Mouse (Mus musculus) forebrain, embryonic 15.5 days (tissue): ENCODE measurements around the gene Ddx23. TPM values are rescaled to one million over a fixed set of nuclear protein-coding genes. Genes with fewer than 3 reads are reported as not detected.

Experiments used
- ATAC-seq: fragments of 200-750 bp; cut with Nextera tagmentation; replicated peaks from 2 replicates; pipeline ENCODE4 v1.8.0; 2017; ENCODE audit warnings: mild to moderate bottlenecking, moderate TSS enrichment, moderate library complexity
- H3K27ac ChIP-seq: fragments of 300-500 bp; sonication (generic); replicated peaks from 2 replicates; pipeline ENCODE4 v1.5.1; 2015; ENCODE audit warnings: mild to moderate bottlenecking, inconsistent platforms
- H3K27me3 ChIP-seq: fragments of 300-500 bp; sonication (generic); 2 replicates; pipeline ENCODE4 v1.6.1; 2015; ENCODE audit warnings: inconsistent platforms
- H3K36me3 ChIP-seq: fragments of 300-500 bp; sonication (generic); 2 replicates; pipeline ENCODE4 v1.6.1; 2015; ENCODE audit warnings: mild to moderate bottlenecking, inconsistent platforms
- H3K4me1 ChIP-seq: fragments of 300-500 bp; sonication (generic); 2 replicates; pipeline ENCODE4 v1.6.1; 2015; ENCODE audit warnings: inconsistent platforms
- H3K4me2 ChIP-seq: fragments of 300-500 bp; sonication (generic); replicated peaks from 2 replicates; pipeline ENCODE4 v1.6.1; 2015; ENCODE audit warnings: mild to moderate bottlenecking, inconsistent platforms
- H3K4me3 ChIP-seq: fragments of 300-500 bp; sonication (generic); 2 replicates; pipeline ENCODE4 v1.5.1; 2015; ENCODE audit warnings: mild to moderate bottlenecking, inconsistent platforms
- H3K9ac ChIP-seq: fragments of 300-500 bp; sonication (generic); replicated peaks from 2 replicates; pipeline ENCODE4 v1.6.1; 2015; ENCODE audit warnings: mild to moderate bottlenecking, inconsistent platforms
- H3K9me3 ChIP-seq: fragments of 300-500 bp; sonication (generic); 2 replicates; pipeline ENCODE4 v1.6.1; 2016; ENCODE audit warnings: inconsistent platforms
- WGBS: fragments of 180-500 bp; shearing (Covaris S2); methylation state at CpG from one replicate; pipeline ENCODE4 v1.1.7; 2015; ENCODE audit warnings: mixed read lengths; 5-methylcytosine and 5-hydroxymethylcytosine counted together
- polyA plus RNA-seq: library from polyadenylated mRNA; unstranded; fragments of >200 nt; fragmentation: Nextera tagmentation; extraction: Ambion mirVana; gene quantifications from 2 replicates; pipeline ENCODE4 v1.2.1, GENCODE M21; 2015

Ddx23 gene
- polyA plus RNA-seq, 1 experiment from 2014 or later = 25.0 TPM

DNA sequence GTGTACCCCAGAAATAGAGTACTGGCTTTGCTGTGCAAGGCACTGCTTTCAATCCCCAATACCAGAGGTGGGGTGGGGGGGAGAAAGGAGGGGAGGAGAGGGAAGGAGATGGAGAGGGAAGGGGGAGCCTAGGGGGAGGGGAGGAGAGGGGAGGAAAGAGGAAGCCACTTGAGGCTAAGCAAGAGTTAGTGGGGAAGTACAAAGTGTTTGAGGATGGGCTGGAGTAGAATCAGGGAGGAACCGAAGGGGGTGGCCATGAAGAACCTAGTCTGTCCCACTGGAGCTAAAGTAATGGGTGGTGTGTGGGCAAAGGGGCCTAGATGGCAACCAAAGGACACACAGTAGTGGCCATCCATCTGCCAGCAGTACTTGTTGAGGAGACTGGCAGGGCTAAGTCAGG lies 21.1 kb upstream of the Ddx23 start:
- Histone ChIP-seq H3K4me3 (no peak overlapping the region), H3K27me3 (no peaks in the 10 kb centered on the region), H3K9ac (no peak overlapping the region), H3K4me1 (no peaks in the 10 kb centered on the region), H3K4me2 (no peak overlapping the region), H3K36me3 (no peaks in the 10 kb centered on the region), H3K27ac (no peak overlapping the region), H3K9me3 (no peaks in the 10 kb centered on the region)
- 96% methylated on average over 1 of the region's 1 CpGs for WGBS
- ATAC-seq = no peak

DNA sequence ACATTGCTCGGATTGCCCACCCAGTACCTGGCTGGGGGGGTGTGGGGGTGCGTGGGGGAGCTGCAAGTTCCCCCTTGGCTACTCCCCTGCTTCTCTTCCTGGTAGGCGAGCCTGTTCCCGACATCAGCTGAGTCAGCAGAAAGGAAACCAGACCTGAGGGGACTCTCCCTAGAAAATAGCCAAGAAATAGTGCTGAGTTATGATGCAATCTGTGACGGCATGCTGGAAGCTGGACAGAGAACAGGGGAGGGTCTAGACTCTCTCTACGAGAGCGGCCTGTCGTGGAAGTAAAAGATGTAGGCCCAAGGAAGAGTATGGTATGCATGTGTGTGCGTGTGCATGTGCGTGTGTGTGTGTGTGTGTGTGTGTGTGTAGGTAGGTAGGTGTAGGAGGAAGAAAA lies 20.5 kb upstream of the Ddx23 start:
- no peaks in the 10 kb centered on the region for H3K4me1 ChIP-seq
- H3K4me3 ChIP-seq = no peak overlapping the region
- no peak for ATAC-seq
- no peak overlapping the region for H3K9ac ChIP-seq
- H3K27ac ChIP-seq = no peak overlapping the region
- no peaks in the 10 kb centered on the region for H3K27me3 ChIP-seq
- 80% methylated on average over 10 of the region's 10 CpGs for WGBS
- H3K4me2 ChIP-seq = no peak overlapping the region
- no peaks in the 10 kb centered on the region for H3K36me3 ChIP-seq
- H3K9me3 ChIP-seq = no peaks in the 10 kb centered on the region

DNA sequence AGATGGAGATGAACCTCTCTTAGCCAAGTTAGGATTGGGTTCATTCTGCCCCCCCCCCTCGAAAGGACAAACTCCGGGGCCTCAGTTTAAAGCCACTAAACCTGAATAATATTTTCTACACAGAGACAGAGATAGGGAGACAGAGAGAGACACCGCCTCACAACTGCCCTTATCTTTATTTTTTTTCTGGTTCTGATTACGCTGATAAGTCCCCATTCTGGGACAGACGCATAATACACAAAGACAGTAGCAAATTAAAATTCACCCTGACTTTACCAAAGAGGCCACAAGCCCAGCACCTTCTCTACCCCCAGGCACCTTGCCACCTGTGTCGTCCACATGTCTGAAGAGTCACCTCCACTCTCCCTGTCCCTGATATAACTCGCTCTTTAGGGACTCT lies 18.9 kb upstream of the Ddx23 start:
- H3K4me2 ChIP-seq = no peak overlapping the region
- no peaks in the 10 kb centered on the region for H3K9me3 ChIP-seq
- no peak overlapping the region for H3K9ac ChIP-seq
- no peak overlapping the region for H3K4me3 ChIP-seq
- no peak overlapping the region for H3K27ac ChIP-seq
- no peaks in the 10 kb centered on the region for H3K27me3 ChIP-seq
- no peaks in the 10 kb centered on the region for H3K36me3 ChIP-seq
- peaks cover 8% of the 10 kb centered on the region for H3K4me1 ChIP-seq
- WGBS = 86% methylated on average over 7 of the region's 7 CpGs
- no peak for ATAC-seq

DNA sequence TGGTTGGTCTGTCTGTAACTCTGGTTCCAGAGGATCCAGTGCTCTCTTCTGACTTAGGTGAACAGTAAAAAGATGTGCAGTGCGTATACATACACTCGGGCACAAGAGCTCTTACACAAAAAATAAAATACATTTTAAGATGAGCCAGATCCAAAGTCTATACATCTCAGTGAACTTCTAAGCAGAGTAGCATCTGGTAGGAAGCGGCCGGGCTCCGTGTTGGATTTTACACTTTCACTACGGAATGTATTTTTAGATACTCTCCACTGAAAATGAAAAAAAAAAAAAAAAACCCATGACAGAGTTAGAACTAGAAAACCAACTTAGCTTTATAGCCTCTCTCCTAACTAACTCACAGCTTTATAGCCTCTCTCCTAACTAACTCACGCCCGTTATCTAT lies 18.0 kb upstream of the Ddx23 start:
- Histone ChIP-seq H3K4me3 (no peak overlapping the region), H3K36me3 (no peaks in the 10 kb centered on the region), H3K9ac (no peak overlapping the region), H3K4me1 (peaks cover 18% of the 10 kb centered on the region), H3K9me3 (no peaks in the 10 kb centered on the region), H3K27ac (no peak overlapping the region), H3K4me2 (no peak overlapping the region), H3K27me3 (no peaks in the 10 kb centered on the region)
- 89% methylated on average over 8 of the region's 8 CpGs for WGBS
- ATAC-seq = no peak

DNA sequence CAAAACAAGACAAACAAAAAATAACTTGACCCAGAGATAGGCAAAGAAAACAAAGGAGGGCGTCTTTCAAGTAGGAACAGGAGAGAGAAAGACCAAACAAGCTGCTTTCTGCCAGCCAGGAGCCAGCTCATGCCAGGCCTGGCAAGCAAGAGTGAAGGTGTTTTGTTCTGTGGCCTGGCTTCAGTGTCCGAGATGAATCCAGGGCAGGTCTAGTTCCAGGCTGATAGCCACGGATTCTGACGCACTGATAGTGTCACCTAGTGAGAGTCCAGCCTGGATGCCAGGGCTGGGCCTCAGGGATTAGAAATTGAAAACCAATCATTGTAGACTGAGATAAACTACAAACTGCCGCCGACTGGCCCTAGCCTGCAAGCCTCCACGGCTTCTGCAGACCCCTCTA lies 15.3 kb upstream of the Ddx23 start:
- WGBS = 66% methylated on average over 7 of the region's 7 CpGs
- H3K9ac ChIP-seq = no peak overlapping the region
- H3K4me2 ChIP-seq = 0 out of 2 replicates have a peak overlapping the region, but pooled peaks have one; percentile 99
- peaks cover 38% of the 10 kb centered on the region for H3K4me1 ChIP-seq
- H3K27me3 ChIP-seq = no peaks in the 10 kb centered on the region
- H3K9me3 ChIP-seq = no peaks in the 10 kb centered on the region
- no peak for ATAC-seq
- no peak overlapping the region for H3K27ac ChIP-seq
- H3K4me3 ChIP-seq = no peak overlapping the region
- no peaks in the 10 kb centered on the region for H3K36me3 ChIP-seq

DNA sequence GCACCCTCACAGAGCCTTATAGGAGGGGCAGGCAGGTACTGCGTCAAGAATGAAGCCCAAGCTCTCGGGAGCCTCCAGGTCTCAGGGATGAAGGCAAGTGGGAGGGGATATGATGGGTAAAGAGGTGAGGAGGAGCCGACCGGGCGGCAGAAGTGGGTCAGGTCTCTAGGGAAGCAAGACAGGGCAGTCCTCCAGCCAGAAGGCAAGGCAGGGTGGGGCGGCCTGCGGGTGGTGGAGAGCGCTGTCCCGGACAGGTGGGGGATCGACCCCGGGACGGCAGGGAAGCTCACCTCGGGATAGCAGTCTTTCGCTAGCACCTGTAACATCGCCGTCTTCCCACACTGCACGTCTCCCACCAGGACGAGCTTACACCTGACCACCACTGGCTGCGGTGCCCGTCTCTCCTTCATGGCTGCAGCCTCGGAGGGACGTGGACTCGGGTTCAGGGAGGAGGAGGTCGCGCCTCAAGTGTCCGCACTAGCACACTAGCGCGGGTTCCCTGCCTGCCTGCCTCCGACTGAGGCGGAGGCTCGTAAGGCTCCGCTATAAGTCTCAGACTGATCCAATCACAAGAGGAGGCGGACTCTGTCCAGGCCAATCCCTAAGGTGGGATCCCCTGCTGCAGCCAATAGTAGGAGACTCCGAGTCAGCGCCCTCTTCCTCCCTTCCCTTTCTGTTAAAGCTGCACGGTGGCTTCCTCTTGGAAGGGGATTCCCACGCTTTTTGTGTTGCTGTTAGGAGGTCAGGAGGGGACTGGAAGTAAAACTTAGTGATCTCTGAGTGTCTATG lies 14.4 kb upstream of the Ddx23 start, which contains the start of gene Rnd1:
Rnd1 (minus strand) TSS at position 522 of the 789 bp plus-strand sequence.
- H3K27ac ChIP-seq = no peak within 1 kb of the TSS
- WGBS = under 1% methylated on average over 37 of the region's 37 CpGs
- peak; percentile 98 for ATAC-seq

DNA sequence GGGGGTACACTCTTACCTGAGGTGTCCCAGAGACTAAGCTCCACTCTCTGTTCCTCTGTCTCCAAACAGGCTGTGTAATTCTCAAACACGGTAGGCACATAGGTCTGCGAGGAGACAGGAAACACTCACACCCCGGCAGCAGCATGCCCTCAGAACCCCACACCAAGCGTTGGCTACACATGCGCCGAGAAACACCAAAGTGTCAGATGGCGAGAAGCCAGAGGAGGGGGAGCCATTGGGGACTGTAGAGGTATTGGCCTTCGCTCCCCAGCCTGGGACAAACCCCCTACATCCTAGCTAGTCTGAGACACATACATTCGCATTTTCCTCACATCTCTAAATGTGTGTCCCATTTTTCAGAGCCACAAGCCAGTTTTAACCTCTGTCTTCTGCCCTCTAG lies 13.8 kb upstream of the Ddx23 start:
- Histone ChIP-seq H3K9me3 (no peaks in the 10 kb centered on the region), H3K4me2 (peak overlapping the region; percentile 99), H3K9ac (peak overlapping the region; percentile 50), H3K36me3 (no peaks in the 10 kb centered on the region), H3K27me3 (no peaks in the 10 kb centered on the region), H3K4me1 (peaks cover 38% of the 10 kb centered on the region), H3K27ac (no peak overlapping the region), H3K4me3 (peak overlapping the region; percentile 51)
- WGBS = 3% methylated on average over 9 of the region's 9 CpGs
- no peak for ATAC-seq

More for the DNA sequence above, 14.4 kb upstream of the Ddx23 start, which contains the start of gene Rnd1:
- Histone ChIP-seq H3K4me1 (peaks cover 38% of the 10 kb centered on the region), H3K4me2 (peak within 1 kb of the TSS; percentile 99), H3K9ac (peak within 1 kb of the TSS; percentile 50), H3K27me3 (no peaks in the 10 kb centered on the region), H3K9me3 (no peaks in the 10 kb centered on the region), H3K36me3 (no peaks in the 10 kb centered on the region), H3K4me3 (peak within 1 kb of the TSS; percentile 51)

DNA sequence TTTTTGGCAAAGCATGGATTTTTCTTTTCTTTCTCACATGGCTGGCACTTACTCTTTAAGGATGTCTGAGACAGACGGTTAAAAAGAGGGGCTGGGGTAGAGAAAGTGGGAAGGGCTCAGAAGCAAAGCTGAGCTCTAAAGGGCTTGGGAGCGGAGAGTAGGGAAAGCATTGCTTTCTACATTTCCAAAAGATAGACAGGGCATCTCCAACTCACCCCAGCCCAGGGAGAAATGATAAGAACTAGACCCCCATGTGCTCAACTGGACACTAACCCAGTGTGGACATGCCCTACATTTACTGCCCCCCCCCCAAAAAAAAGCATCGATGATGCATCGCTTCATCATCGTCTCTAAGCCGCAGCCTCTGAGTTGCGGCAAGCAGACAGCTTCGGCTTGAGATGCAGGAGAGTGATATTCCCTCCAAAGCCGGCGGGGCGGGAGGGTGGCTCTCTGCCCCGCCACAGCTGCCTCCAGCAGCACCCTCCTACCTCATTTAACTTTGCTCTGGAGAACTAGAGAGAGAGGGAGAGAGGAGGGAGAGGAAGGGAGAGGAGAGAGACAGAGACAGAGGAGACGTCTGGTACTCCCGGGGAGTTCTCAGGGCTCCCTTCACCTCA lies 13.0 kb upstream of the Ddx23 start:
- no peak for ATAC-seq
- no peaks in the 10 kb centered on the region for H3K27me3 ChIP-seq
- peak overlapping the region; percentile 99 for H3K4me2 ChIP-seq
- peak overlapping the region; percentile 55 for H3K27ac ChIP-seq
- no peaks in the 10 kb centered on the region for H3K36me3 ChIP-seq
- no peaks in the 10 kb centered on the region for H3K9me3 ChIP-seq
- H3K9ac ChIP-seq = peak overlapping the region; percentile 50
- H3K4me3 ChIP-seq = peak overlapping the region; percentile 51
- WGBS = 3% methylated on average over 14 of the region's 14 CpGs
- H3K4me1 ChIP-seq = peaks cover 38% of the 10 kb centered on the region

DNA sequence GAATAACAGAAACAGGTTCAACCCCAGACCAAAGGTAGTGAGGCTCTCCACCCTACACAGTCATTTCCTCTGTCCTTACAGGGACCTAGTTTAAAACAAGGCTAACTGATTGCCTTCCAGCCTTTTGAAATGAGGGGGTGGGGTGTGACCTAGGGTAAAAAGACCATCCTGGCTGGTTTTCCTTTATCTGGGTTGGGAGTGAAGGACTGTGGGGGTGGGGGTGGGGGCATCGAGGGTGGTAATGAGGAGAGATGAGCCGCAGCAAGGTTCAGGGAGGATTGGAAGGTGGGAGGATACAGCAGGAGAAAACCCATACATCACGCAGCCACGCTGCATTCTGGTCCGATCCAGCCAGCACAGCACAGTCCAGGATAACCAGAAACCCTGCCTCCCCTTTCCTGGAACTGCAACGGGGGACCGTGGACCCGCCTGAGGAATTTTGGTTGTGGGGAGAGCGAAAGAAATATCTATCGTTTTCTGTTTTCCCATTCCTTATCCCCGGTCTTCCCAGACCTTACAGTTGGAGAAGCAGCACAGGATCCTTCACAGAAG lies 12.4 kb upstream of the Ddx23 start:
- Histone ChIP-seq H3K9me3 (no peaks in the 10 kb centered on the region), H3K9ac (peak overlapping the region; percentile 50), H3K4me2 (peak overlapping the region; percentile 99), H3K36me3 (no peaks in the 10 kb centered on the region; the same call in 1 of the 2 replicates), H3K4me3 (peak overlapping the region; percentile 51), H3K4me1 (peaks cover 38% of the 10 kb centered on the region), H3K27me3 (no peaks in the 10 kb centered on the region), H3K27ac (peak overlapping the region; percentile 55)
- WGBS = 21% methylated on average over 11 of the region's 11 CpGs
- ATAC-seq = no peak

DNA sequence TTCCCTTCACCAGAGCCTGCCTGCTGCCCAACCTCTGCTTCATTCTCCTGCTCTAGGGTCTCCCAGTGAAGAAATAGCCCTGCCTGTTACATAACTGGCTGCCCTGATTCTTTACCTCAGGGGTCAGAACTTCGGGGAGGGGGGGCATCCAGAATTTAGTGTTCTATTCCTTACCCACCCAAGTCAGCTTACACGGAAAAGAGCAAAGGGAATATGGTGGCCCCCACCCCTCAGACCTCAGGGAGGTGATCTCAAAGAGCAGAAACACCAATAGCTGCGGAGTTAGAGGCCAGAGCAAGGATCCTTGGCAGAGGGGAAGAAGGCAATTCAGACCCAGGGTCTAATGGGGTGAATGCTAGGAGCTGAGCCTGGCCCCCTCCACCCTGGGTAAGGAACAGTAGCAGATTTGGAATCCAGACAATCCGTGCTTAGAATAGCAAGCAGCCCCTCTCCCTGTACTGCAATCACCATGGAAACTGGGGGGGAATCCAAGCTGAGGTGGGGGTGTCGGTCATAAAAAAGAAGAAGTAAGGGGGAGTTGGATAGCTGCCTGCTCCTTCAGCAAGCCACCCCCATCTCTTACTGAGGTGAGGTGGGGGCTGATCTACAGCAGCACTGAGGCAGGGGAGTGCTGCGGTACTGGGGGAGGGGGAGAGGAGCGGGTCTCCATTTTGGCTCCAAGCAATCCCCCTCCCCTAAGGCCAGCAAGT lies 11.7 kb upstream of the Ddx23 start:
- H3K4me2 ChIP-seq = peak overlapping the region; percentile 99
- ATAC-seq = peak; percentile 50
- peak overlapping the region; percentile 55 for H3K27ac ChIP-seq
- no peaks in the 10 kb centered on the region; the same call in 1 of the 2 replicates for H3K36me3 ChIP-seq
- no peaks in the 10 kb centered on the region for H3K9me3 ChIP-seq
- peaks cover 38% of the 10 kb centered on the region for H3K4me1 ChIP-seq
- no peaks in the 10 kb centered on the region for H3K27me3 ChIP-seq
- peak overlapping the region; percentile 51 for H3K4me3 ChIP-seq
- H3K9ac ChIP-seq = peak overlapping the region; percentile 50
- WGBS = 12% methylated on average over 7 of the region's 7 CpGs

DNA sequence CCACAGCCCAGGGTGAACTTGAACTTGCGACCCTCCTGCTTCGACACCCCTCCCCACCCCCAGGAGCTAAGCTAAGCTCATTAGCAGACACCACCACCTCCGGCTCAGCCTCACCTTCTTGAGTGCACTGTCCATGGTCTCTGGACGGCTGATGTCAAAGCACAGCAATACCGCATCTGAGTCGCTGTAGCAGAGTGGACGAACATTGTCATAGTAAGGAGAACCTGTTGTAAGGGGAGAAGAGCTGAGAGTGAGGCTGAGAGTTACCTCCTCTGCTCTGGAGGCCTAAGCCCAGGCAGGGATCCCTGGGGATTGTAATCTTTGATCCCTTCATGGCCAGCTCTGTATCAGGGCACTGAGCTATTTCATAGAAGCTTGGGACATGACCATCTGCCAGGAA lies 11.0 kb upstream of the Ddx23 start:
- Histone ChIP-seq H3K4me1 (peaks cover 38% of the 10 kb centered on the region), H3K27me3 (no peaks in the 10 kb centered on the region), H3K36me3 (no peaks in the 10 kb centered on the region; the same call in 1 of the 2 replicates), H3K4me2 (peak overlapping the region; percentile 99), H3K4me3 (peak overlapping the region; percentile 51; the same call in 1 of the 2 replicates), H3K9me3 (no peaks in the 10 kb centered on the region), H3K27ac (peak overlapping the region; percentile 54), H3K9ac (no peak overlapping the region)
- WGBS = 79% methylated on average over 7 of the region's 7 CpGs
- ATAC-seq = no peak

DNA sequence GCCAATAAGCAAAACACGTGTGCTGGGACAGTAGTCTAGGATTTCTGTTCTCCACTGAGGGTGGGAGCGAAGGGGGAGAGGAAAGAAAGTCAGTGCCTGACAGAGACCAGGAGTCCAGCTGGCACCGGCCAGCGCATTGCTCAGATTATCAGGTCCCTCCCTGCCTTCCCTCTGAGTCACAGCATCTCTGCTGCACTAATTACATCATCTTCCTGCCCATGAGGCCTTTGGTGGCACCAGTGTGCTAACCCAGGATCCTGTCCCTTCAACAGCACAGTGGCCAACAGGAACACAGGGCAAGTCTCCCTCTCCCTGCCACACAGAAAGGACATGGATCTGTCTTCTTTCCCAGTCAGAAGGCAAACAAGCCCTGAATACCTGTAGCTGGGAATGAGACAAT lies 9.9 kb upstream of the Ddx23 start:
- H3K4me3 ChIP-seq = no peak overlapping the region
- no peak overlapping the region for H3K27ac ChIP-seq
- H3K9ac ChIP-seq = no peak overlapping the region
- no peak overlapping the region for H3K4me2 ChIP-seq
- H3K27me3 ChIP-seq = no peaks in the 10 kb centered on the region
- peaks cover 36% of the 10 kb centered on the region for H3K4me1 ChIP-seq
- no peak for ATAC-seq
- no peaks in the 10 kb centered on the region for H3K9me3 ChIP-seq
- H3K36me3 ChIP-seq = no peaks in the 10 kb centered on the region; the same call in 1 of the 2 replicates
- 81% methylated on average over 4 of the region's 4 CpGs for WGBS
